Mouse (Mus musculus): Measurements from ENCODE around the gene Sost.

DNA sequence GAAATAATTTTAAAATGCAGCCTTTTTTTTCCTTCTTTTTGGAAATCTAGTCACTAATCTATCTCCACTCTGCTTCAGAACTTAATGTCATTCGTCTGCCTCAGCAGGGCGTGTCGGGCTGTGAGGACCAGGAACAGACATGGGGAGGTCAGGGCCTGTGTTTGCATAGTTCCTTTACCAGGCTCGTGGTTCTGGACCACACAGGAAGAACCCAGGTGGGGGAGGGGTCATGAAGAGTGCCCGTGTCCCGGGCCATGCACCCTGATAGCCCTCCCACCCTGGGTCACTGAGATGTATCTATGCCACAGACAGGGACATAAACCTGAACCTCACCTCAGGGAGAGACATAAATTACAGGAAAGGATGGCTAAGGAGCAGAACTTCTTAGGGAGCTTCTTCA lies 7.4 kb upstream of the Sost start:
- TF ChIP-seq CTCF (IDR thresholded peaks at IDR 0.05; ENCODE audit: extremely low read depth, insufficient read depth, low read length) = no peak
- TF ChIP-seq POLR2A (IDR thresholded peaks at IDR 0.05; ENCODE audit: extremely low read depth, insufficient read depth, low read length) = no peak

Measured in cortical plate, adult 2 months (tissue).